Comparison of ENCODE assay signal across 8 mouse cellular contexts in the genomic region with DNA sequence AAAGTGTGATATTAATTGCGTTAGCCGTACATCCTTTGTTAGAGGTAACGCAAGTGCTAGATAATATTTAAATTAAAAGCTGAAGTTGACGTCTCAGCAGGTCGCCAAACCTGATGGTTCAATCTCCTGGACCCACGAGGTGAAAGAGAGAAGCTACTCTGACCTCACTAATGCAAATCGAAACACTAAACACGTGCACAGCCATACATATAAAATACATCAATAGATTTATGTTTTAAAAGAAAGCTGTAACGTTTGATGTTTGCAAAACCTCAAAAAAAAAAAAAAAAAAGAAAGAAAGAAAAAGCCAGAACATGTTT. TPM values are rescaled to one million over a fixed set of nuclear protein-coding genes. Genes with fewer than 3 reads are reported as not detected.
DNase-seq lines count a peak whose midpoint lies in the region; ATAC-seq and TF ChIP-seq lines count a peak whose summit lies in the region.

No protein-coding gene starts in this region.

- no peak overlapping the region for H3K27ac ChIP-seq in heart, postnatal 0 days (ENCODE audit: low read depth)
- H3K27ac ChIP-seq in hindbrain, postnatal 0 days, result no peak overlapping the region
- H3K27ac ChIP-seq in midbrain, postnatal 0 days (ENCODE audit: low read depth, low read length), result no peak overlapping the region

- peak overlapping the region; percentile 67 for H3K4me2 ChIP-seq in heart, postnatal 0 days (ENCODE audit: low read depth, low read length)
- peak overlapping the region; percentile 70 for H3K4me2 ChIP-seq in hindbrain, postnatal 0 days (ENCODE audit: low read depth, low read length)
- H3K4me2 ChIP-seq in midbrain, postnatal 0 days (ENCODE audit: low read depth, low read length, poor library complexity, severe bottlenecking), result peak overlapping the region; percentile 67

- ATAC-seq in heart, postnatal 0 days (ENCODE audit: insufficient read depth, low read depth), result no peak
- ATAC-seq in activated CD4-positive, CD25-positive, alpha-beta regulatory T cell, adult 4 months, result peak; percentile 21
- ATAC-seq in hindbrain, postnatal 0 days, result no peak
- no peak for ATAC-seq in midbrain, postnatal 0 days (ENCODE audit: low FRiP score)
- ATAC-seq in megakaryocyte progenitor cell, adult 5-6 weeks (replicated peaks; ENCODE audit: poor library complexity), result no peak
- ATAC-seq in erythroid progenitor cell, adult 5-6 weeks (replicated peaks; ENCODE audit: low FRiP score, poor library complexity, severe bottlenecking), result no peak

- WGBS in heart, postnatal 0 days, result 6% methylated on average over 9 of the region's 9 CpGs
- WGBS in hindbrain, postnatal 0 days, result 6% methylated on average over 9 of the region's 9 CpGs
- WGBS in midbrain, postnatal 0 days, result 5% methylated on average over 9 of the region's 9 CpGs

- peak overlapping the region; percentile 65 for H3K9ac ChIP-seq in heart, postnatal 0 days (replicated peaks; ENCODE audit: low read depth, low read length)
- peak overlapping the region; percentile 86 for H3K9ac ChIP-seq in hindbrain, postnatal 0 days (replicated peaks; ENCODE audit: low read length)
- H3K9ac ChIP-seq in midbrain, postnatal 0 days (replicated peaks; ENCODE audit: low read length, poor library complexity, severe bottlenecking), result peak overlapping the region; percentile 88; the same call in 1 of the 2 replicates

- no peaks in the 10 kb centered on the region for H3K9me3 ChIP-seq in heart, postnatal 0 days (replicated peaks; ENCODE audit: control insufficient read depth, low read length)
- H3K9me3 ChIP-seq in hindbrain, postnatal 0 days (ENCODE audit: low read length), result no peaks in the 10 kb centered on the region
- no peaks in the 10 kb centered on the region for H3K9me3 ChIP-seq in midbrain, postnatal 0 days (ENCODE audit: low read length)

- peaks cover 9% of the 10 kb centered on the region for H3K36me3 ChIP-seq in heart, postnatal 0 days (replicated peaks; ENCODE audit: control insufficient read depth, insufficient read depth, low read length)
- peaks cover 6% of the 10 kb centered on the region; the same call in 1 of the 2 replicates for H3K36me3 ChIP-seq in hindbrain, postnatal 0 days (ENCODE audit: insufficient read depth, low read length)
- H3K36me3 ChIP-seq in midbrain, postnatal 0 days (ENCODE audit: insufficient read depth, low read length), result peaks cover 6% of the 10 kb centered on the region; the same call in 1 of the 2 replicates

- no peak for DNase-seq in heart, postnatal 0 days (ENCODE audit: low spot score)
- no peak for DNase-seq in heart, postnatal 4 days
- DNase-seq in hindbrain, postnatal 0 days (ENCODE audit: low spot score), result no peak
- no peak for DNase-seq in midbrain, postnatal 0 days (ENCODE audit: low spot score)
- DNase-seq in adrenal gland, postnatal 4 days (ENCODE audit: low spot score in 2 of 2), result no peak

- no peak for TF ChIP-seq CTCF in heart, postnatal 0 days (IDR thresholded peaks at IDR 0.05; ENCODE audit: low read depth)
- TF ChIP-seq CTCF in hindbrain, postnatal 0 days (IDR thresholded peaks at IDR 0.05; ENCODE audit: low read depth), result no peak
- TF ChIP-seq CTCF in midbrain, postnatal 0 days (IDR thresholded peaks at IDR 0.05), result no peak

- peaks cover 5% of the 10 kb centered on the region; the same call in 1 of the 2 replicates for H3K4me1 ChIP-seq in heart, postnatal 0 days (ENCODE audit: control insufficient read depth, insufficient read depth)
- no peaks in the 10 kb centered on the region for H3K4me1 ChIP-seq in hindbrain, postnatal 0 days (ENCODE audit: insufficient read depth, low read length)
- no peaks in the 10 kb centered on the region; the same call in 1 of the 2 replicates for H3K4me1 ChIP-seq in midbrain, postnatal 0 days (ENCODE audit: insufficient read depth, low read length)

- peak overlapping the region; percentile 67 for H3K4me3 ChIP-seq in heart, postnatal 0 days (ENCODE audit: low read depth, low read length)
- H3K4me3 ChIP-seq in hindbrain, postnatal 0 days (ENCODE audit: low read length), result peak overlapping the region; percentile 88
- peak overlapping the region; percentile 65 for H3K4me3 ChIP-seq in midbrain, postnatal 0 days (ENCODE audit: low read depth, low read length)

- TF ChIP-seq EP300 in heart, postnatal 0 days (IDR thresholded peaks at IDR 0.05; ENCODE audit: low read depth), result no peak

- no peaks in the 10 kb centered on the region for H3K27me3 ChIP-seq in heart, postnatal 0 days (ENCODE audit: control insufficient read depth, insufficient read depth, low read length)
- no peaks in the 10 kb centered on the region for H3K27me3 ChIP-seq in hindbrain, postnatal 0 days (ENCODE audit: insufficient read depth, low read length)
- H3K27me3 ChIP-seq in midbrain, postnatal 0 days (ENCODE audit: insufficient read depth, low read length), result no peaks in the 10 kb centered on the region

RNA-seq across cellular contexts. Expression of a gene that starts 9.9 kb away (rescaled TPM):
- 9.9 and 16.5 TPM in 2 replicates for total RNA-seq in heart, postnatal 0 days (2014; rRNA removed; ENCODE audit: low replicate concordance)
- polyA plus RNA-seq in heart, postnatal 0 days (2015; fragmentation: Nextera tagmentation; extraction: Ambion mirVana), result 23.5 and 25.2 TPM in 2 replicates
- 10 to 100 TPM; 10.9 to 13.0 TPM for total RNA-seq in heart, postnatal 4 days (2021)
- 10 to 100 TPM; 28.5 to 35.8 TPM for polyA plus RNA-seq in activated CD4-positive, CD25-positive, alpha-beta regulatory T cell, adult 4 months (2017; shearing (Covaris generic))
- total RNA-seq in hindbrain, postnatal 0 days (2014; rRNA removed), result 11.4 and 16.7 TPM in 2 replicates
- 24.8 and 26.1 TPM in 2 replicates for polyA plus RNA-seq in hindbrain, postnatal 0 days (2015; fragmentation: Nextera tagmentation; extraction: Ambion mirVana)
- total RNA-seq in midbrain, postnatal 0 days (2014; rRNA removed), result 15.6 and 19.2 TPM in 2 replicates
- 24.4 and 25.2 TPM in 2 replicates for polyA plus RNA-seq in midbrain, postnatal 0 days (2015; fragmentation: Nextera tagmentation; extraction: Ambion mirVana)
- 9.5 and 11.7 TPM in 2 replicates for total RNA-seq in megakaryocyte progenitor cell, adult 5-6 weeks (2015)
- total RNA-seq in megakaryocyte progenitor cell, adult 5-6 weeks (2017), result 7.1 and 13.2 TPM in 2 replicates
- total RNA-seq in adrenal gland, postnatal 4 days (2021), result 10 to 100 TPM; 12.7 to 13.1 TPM
- 5.4 and 10.9 TPM in 2 replicates for total RNA-seq in erythroid progenitor cell, adult 5-6 weeks (2015; ENCODE audit: low replicate concordance)
- total RNA-seq in erythroid progenitor cell, adult 5-6 weeks (2017; ENCODE audit: low replicate concordance), result 1.5 and 8.5 TPM in 2 replicates

RNA-seq across cellular contexts. Expression of a gene that starts 9.9 kb away (rescaled TPM):
- total RNA-seq in heart, postnatal 0 days (2014; rRNA removed; ENCODE audit: low replicate concordance), result 7.6 and 12.6 TPM in 2 replicates
- 3.6 and 4.6 TPM in 2 replicates for polyA plus RNA-seq in heart, postnatal 0 days (2015; fragmentation: Nextera tagmentation; extraction: Ambion mirVana)
- total RNA-seq in heart, postnatal 4 days (2021), result 10 to 100 TPM; 12.8 to 13.6 TPM
- 10 to 100 TPM; 19.4 to 22.1 TPM for polyA plus RNA-seq in activated CD4-positive, CD25-positive, alpha-beta regulatory T cell, adult 4 months (2017; shearing (Covaris generic))
- 8.3 and 8.5 TPM in 2 replicates for total RNA-seq in hindbrain, postnatal 0 days (2014; rRNA removed)
- polyA plus RNA-seq in hindbrain, postnatal 0 days (2015; fragmentation: Nextera tagmentation; extraction: Ambion mirVana), result 4.2 and 4.9 TPM in 2 replicates
- total RNA-seq in midbrain, postnatal 0 days (2014; rRNA removed), result 8.5 and 9.7 TPM in 2 replicates
- polyA plus RNA-seq in midbrain, postnatal 0 days (2015; fragmentation: Nextera tagmentation; extraction: Ambion mirVana), result 3.7 and 4.7 TPM in 2 replicates
- total RNA-seq in megakaryocyte progenitor cell, adult 5-6 weeks (2015), result 19.7 and 22.7 TPM in 2 replicates
- 11.0 and 14.8 TPM in 2 replicates for total RNA-seq in megakaryocyte progenitor cell, adult 5-6 weeks (2017)
- total RNA-seq in adrenal gland, postnatal 4 days (2021), result 10 to 100 TPM; 20.8 to 21.5 TPM
- 56.6 and 69.2 TPM in 2 replicates for total RNA-seq in erythroid progenitor cell, adult 5-6 weeks (2015; ENCODE audit: low replicate concordance)
- 40.2 and 46.3 TPM in 2 replicates for total RNA-seq in erythroid progenitor cell, adult 5-6 weeks (2017; ENCODE audit: low replicate concordance)

RNA-seq across cellular contexts. Expression of a gene that starts 49.4 kb away (rescaled TPM):
- total RNA-seq in heart, postnatal 0 days (2014; rRNA removed; ENCODE audit: low replicate concordance), result 12.0 and 26.6 TPM in 2 replicates
- 20.1 and 21.4 TPM in 2 replicates for polyA plus RNA-seq in heart, postnatal 0 days (2015; fragmentation: Nextera tagmentation; extraction: Ambion mirVana)
- 10 to 100 TPM; 17.5 to 18.5 TPM for total RNA-seq in heart, postnatal 4 days (2021)
- 10 to 100 TPM; 40.3 to 44.3 TPM for polyA plus RNA-seq in activated CD4-positive, CD25-positive, alpha-beta regulatory T cell, adult 4 months (2017; shearing (Covaris generic))
- total RNA-seq in hindbrain, postnatal 0 days (2014; rRNA removed), result 28.0 and 29.4 TPM in 2 replicates
- 60.7 and 67.2 TPM in 2 replicates for polyA plus RNA-seq in hindbrain, postnatal 0 days (2015; fragmentation: Nextera tagmentation; extraction: Ambion mirVana)
- 29.2 and 39.1 TPM in 2 replicates for total RNA-seq in midbrain, postnatal 0 days (2014; rRNA removed)
- 59.6 and 63.0 TPM in 2 replicates for polyA plus RNA-seq in midbrain, postnatal 0 days (2015; fragmentation: Nextera tagmentation; extraction: Ambion mirVana)
- 35.2 and 38.4 TPM in 2 replicates for total RNA-seq in megakaryocyte progenitor cell, adult 5-6 weeks (2015)
- total RNA-seq in megakaryocyte progenitor cell, adult 5-6 weeks (2017), result 29.7 and 39.3 TPM in 2 replicates
- total RNA-seq in adrenal gland, postnatal 4 days (2021), result 10 to 100 TPM; 21.3 to 22.4 TPM
- total RNA-seq in erythroid progenitor cell, adult 5-6 weeks (2015; ENCODE audit: low replicate concordance), result 24.5 and 28.5 TPM in 2 replicates
- total RNA-seq in erythroid progenitor cell, adult 5-6 weeks (2017; ENCODE audit: low replicate concordance), result 19.3 and 23.9 TPM in 2 replicates
